Mouse (Mus musculus): ENCODE results near the gene Cer1.

GRCm38 (mm10) chr4:82853809-82854208, 31.1 kb downstream of the Cer1 start:
- TF ChIP-seq POLR2A (IDR thresholded peaks at IDR 0.05; ENCODE audit: low read depth, low read length) (no peak), CTCF (IDR thresholded peaks at IDR 0.05; ENCODE audit: borderline replicate concordance, insufficient read depth, low read length) (no peak)
